Mouse (Mus musculus): ENCODE data around the gene Ybx2.

DNA sequence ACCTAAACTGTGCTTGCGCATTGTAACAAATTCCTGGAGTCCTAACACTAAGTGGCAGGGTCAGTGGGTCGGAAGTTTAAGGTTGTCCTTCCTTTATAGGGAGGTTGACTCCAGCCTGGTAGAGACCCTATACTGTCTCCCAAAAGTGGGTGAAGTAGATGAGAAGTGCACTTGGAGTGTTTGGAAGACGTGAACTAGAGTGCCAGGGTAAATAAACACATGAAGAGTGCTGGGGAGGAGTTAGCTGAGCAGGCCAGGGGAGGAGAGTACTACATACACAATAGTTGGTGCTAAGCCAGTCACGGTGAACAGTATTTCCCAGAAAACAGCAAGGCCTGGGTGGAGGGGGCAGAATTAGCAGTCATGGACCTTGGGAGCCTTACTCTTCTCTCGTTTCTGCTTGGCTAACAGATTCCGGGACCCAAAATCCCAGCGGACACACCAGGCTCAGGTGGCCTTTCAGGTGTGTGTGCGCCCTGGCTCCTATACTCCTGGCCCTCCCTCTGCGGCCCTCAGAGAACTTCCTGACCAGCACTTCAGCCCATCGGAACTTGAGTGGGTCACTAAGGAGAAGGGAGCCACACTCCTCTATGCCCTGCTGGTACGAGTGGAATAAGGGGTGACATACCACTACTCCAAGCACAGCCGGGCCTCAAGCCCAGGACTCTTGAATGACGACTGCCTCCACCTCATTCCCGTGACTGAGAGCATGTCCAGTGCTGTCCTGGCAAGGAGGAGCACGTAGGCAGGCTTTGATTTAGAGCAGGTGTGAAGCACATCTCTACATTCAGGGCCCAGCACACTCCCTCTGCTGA, 22.7 kb upstream of the Ybx2 start:
- no peak for TF ChIP-seq POLR2A (IDR thresholded peaks at IDR 0.05; ENCODE audit: borderline replicate concordance, extremely low read depth, insufficient read depth, insufficient read length, poor library complexity, severe bottlenecking)
- no peak for TF ChIP-seq CTCF (IDR thresholded peaks at IDR 0.05; ENCODE audit: borderline replicate concordance, extremely low read depth, insufficient read depth, insufficient read length)
